Mouse (Mus musculus) limb, embryonic 14.5 days (tissue): ENCODE results near the gene Dio1. TPM values are rescaled to one million over a fixed set of nuclear protein-coding genes. Genes with fewer than 3 reads are reported as not detected.

Source experiments
- ATAC-seq: fragments of 200-750 bp; cut with Nextera tagmentation; 2 replicates; pipeline ENCODE4 v1.8.0; 2017; ENCODE audit warnings: low read depth, moderate number of reproducible peaks, moderate TSS enrichment; ENCODE audit not compliant: low FRiP score
- DNase-seq: peaks from one replicate; pipeline ENCODE4 v3.0.0-alpha.2; 2015; ENCODE audit warnings: low spot score
- H3K27ac ChIP-seq: fragments of 300-500 bp; sonication (generic); replicated peaks from 2 replicates; pipeline ENCODE4 v1.5.1; 2014; ENCODE audit warnings: low read depth, mild to moderate bottlenecking, low read length, moderate library complexity, mixed read lengths
- H3K27me3 ChIP-seq: fragments of 300-500 bp; sonication (generic); 2 replicates; pipeline ENCODE4 v1.6.1; 2014; ENCODE audit warnings: low read length, mixed read lengths; ENCODE audit not compliant: control insufficient read depth, insufficient read depth
- H3K36me3 ChIP-seq: fragments of 300-500 bp; sonication (generic); 2 replicates; pipeline ENCODE4 v1.6.1; 2014; ENCODE audit warnings: mild to moderate bottlenecking, low read length, moderate library complexity, mixed read lengths; ENCODE audit not compliant: control insufficient read depth, insufficient read depth
- H3K4me1 ChIP-seq: fragments of 300-500 bp; sonication (generic); 2 replicates; pipeline ENCODE4 v1.6.1; 2014; ENCODE audit warnings: antibody characterized with exemption, low read length, mixed read lengths; ENCODE audit not compliant: control insufficient read depth, insufficient read depth
- H3K4me2 ChIP-seq: fragments of 300-500 bp; sonication (generic); replicated peaks from 2 replicates; pipeline ENCODE4 v1.6.1; 2014; ENCODE audit warnings: low read depth, mild to moderate bottlenecking, low read length, moderate library complexity; ENCODE audit not compliant: severe bottlenecking
- H3K4me3 ChIP-seq: fragments of 300-500 bp; sonication (generic); replicated peaks from 2 replicates; pipeline ENCODE4 v1.5.1; 2014; ENCODE audit warnings: low read length
- H3K9ac ChIP-seq: fragments of 300-500 bp; sonication (generic); 2 replicates; pipeline ENCODE4 v1.6.1; 2014; ENCODE audit warnings: mild to moderate bottlenecking, low read depth, low read length, moderate library complexity; ENCODE audit not compliant: severe bottlenecking
- H3K9me3 ChIP-seq: fragments of 300-500 bp; sonication (generic); 2 replicates; pipeline ENCODE4 v1.6.1; 2016; ENCODE audit warnings: low read length; ENCODE audit not compliant: control insufficient read depth
- POLR2A ChIP-seq: fragments of 200-500 bp; IDR thresholded peaks from 2 replicates; pipeline ENCODE4 v1.8.0; 2012; ENCODE audit warnings: inconsistent platforms, mild to moderate bottlenecking, moderate library complexity, borderline replicate concordance; ENCODE audit not compliant: insufficient read depth, insufficient read length; ENCODE audit errors: extremely low read depth
- WGBS: fragments of 180-500 bp; shearing (Covaris S2); extraction: QIAGEN DNeasy Blood & Tissue Kit; methylation state at CpG from one replicate; pipeline ENCODE4 v1.1.7; 2014; 5-methylcytosine and 5-hydroxymethylcytosine counted together
- polyA plus RNA-seq, 2 experiments: library from polyadenylated mRNA; depleted of rRNA in 1 of 2; stranded (reverse) in 1 of 2; unstranded in 1 of 2; fragments of >200 nt; fragmentation: Nextera tagmentation in 1 of 2; extraction: Ambion mirVana in 1 of 2; gene quantifications; 2 replicates each; pipeline versions ENCODE4 v1.2.1 to v1.2.3; 2012 to 2014

The Dio1 gene
- polyA plus RNA-seq (2012; rRNA removed) (0.06 and 0.09 TPM in 2 replicates), polyA plus RNA-seq (2014; fragmentation: Nextera tagmentation; extraction: Ambion mirVana) (not detected in 2 replicates)

GRCm38 (mm10) chr4:107306966-107307365 is at the start of gene Dio1:
Gene Dio1 (minus strand): TSS chr4:107307169.
- 0 out of 2 replicates have a peak, but pooled peaks cover 2% of the 10 kb centered on the region for H3K4me1 ChIP-seq
- H3K36me3 ChIP-seq, result no peaks in the 10 kb centered on the region
- ATAC-seq (no peak), DNase-seq (no peak)
- H3K4me3 ChIP-seq, result no peak within 1 kb of the TSS
- H3K4me2 ChIP-seq, result no peak within 1 kb of the TSS
- H3K9me3 ChIP-seq, result no peaks in the 10 kb centered on the region
- no peak within 1 kb of the TSS for H3K27ac ChIP-seq
- H3K27me3 ChIP-seq, result no peaks in the 10 kb centered on the region
- 34% methylated on average over 6 of the region's 6 CpGs for WGBS
- H3K9ac ChIP-seq, result 0 out of 2 replicates have a peak within 1 kb of the TSS, but pooled peaks have one; percentile 5
- no peak for TF ChIP-seq POLR2A

GRCm38 (mm10) chr4:107354543-107354942 is 47.6 kb upstream of the Dio1 start:
- Histone ChIP-seq H3K27ac (no peak overlapping the region), H3K4me1 (no peaks in the 10 kb centered on the region), H3K36me3 (peaks cover 14% of the 10 kb centered on the region), H3K9ac (0 out of 2 replicates have a peak overlapping the region, but pooled peaks have one; percentile 25), H3K4me2 (no peak overlapping the region), H3K27me3 (no peaks in the 10 kb centered on the region), H3K4me3 (no peak overlapping the region), H3K9me3 (no peaks in the 10 kb centered on the region)
- TF ChIP-seq POLR2A, result no peak
- ATAC-seq, result no peak
- DNase-seq, result no peak
- WGBS, result 4% methylated on average over 4 of the region's 4 CpGs

- DNase-seq, result no peak
- no peak for ATAC-seq
- WGBS, result 69% methylated on average over 5 of the region's 5 CpGs
- Histone ChIP-seq H3K4me3 (no peak overlapping the region), H3K27me3 (no peaks in the 10 kb centered on the region), H3K9me3 (no peaks in the 10 kb centered on the region), H3K9ac (no peak overlapping the region), H3K36me3 (peaks cover 13% of the 10 kb centered on the region; the same call in 1 of the 2 replicates), H3K4me2 (no peak overlapping the region), H3K4me1 (no peaks in the 10 kb centered on the region), H3K27ac (no peak overlapping the region)
- TF ChIP-seq POLR2A, result no peak
These were observed 47.2 kb upstream of the Dio1 start for GRCm38 (mm10) chr4:107354126-107354525.

- no peak overlapping the region for H3K9ac ChIP-seq
- no peak overlapping the region for H3K27ac ChIP-seq
- H3K27me3 ChIP-seq, result no peaks in the 10 kb centered on the region
- TF ChIP-seq POLR2A, result no peak
- H3K36me3 ChIP-seq, result peaks cover 13% of the 10 kb centered on the region; the same call in 1 of the 2 replicates
- H3K4me3 ChIP-seq, result no peak overlapping the region
- WGBS, result 81% methylated on average over 3 of the region's 3 CpGs
- DNase-seq (no peak), ATAC-seq (no peak)
- no peak overlapping the region for H3K4me2 ChIP-seq
- no peaks in the 10 kb centered on the region for H3K9me3 ChIP-seq
- H3K4me1 ChIP-seq, result 0 out of 2 replicates have a peak, but pooled peaks cover 3% of the 10 kb centered on the region
These were observed 46.6 kb upstream of the Dio1 start for GRCm38 (mm10) chr4:107353612-107354011.

- H3K9ac ChIP-seq, result no peak overlapping the region
- ATAC-seq, result no peak
- no peak overlapping the region for H3K27ac ChIP-seq
- no peaks in the 10 kb centered on the region for H3K27me3 ChIP-seq
- H3K36me3 ChIP-seq, result peaks cover 18% of the 10 kb centered on the region
- DNase-seq, result no peak
- H3K4me3 ChIP-seq, result no peak overlapping the region
- no peaks in the 10 kb centered on the region for H3K9me3 ChIP-seq
- no peak for TF ChIP-seq POLR2A
- H3K4me2 ChIP-seq, result no peak overlapping the region
- 0 out of 2 replicates have a peak, but pooled peaks cover 4% of the 10 kb centered on the region for H3K4me1 ChIP-seq
These were observed 44.4 kb upstream of the Dio1 start for GRCm38 (mm10) chr4:107351368-107351767.
